Mouse (Mus musculus): ENCODE measurements around the gene Amacr.

DNA sequence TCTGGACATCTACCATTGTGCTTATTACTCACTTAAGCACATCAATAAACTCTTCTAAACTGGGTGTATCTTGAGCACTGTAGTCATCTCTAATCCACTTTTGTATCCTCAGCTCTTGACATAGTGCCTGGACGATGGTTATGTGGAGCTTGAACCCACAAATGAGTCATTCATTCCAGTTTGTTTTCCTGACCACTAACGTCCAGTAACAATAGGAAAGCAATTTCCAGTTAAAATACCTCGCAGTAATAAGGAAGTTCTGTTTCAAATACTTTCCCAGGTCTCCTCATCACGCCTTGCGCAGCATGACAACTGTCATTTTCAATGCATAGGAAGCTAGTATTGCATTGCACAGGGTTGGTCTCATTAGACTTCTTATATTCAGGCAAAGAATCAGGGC, 61.3 kb downstream of the Amacr start:
- TF ChIP-seq CTCF (IDR thresholded peaks at IDR 0.05; ENCODE audit: extremely low read depth, insufficient read depth, insufficient read length, insufficient replicate concordance) (no peak), POLR2A (IDR thresholded peaks at IDR 0.05; ENCODE audit: low read depth, low read length) (no peak)
